ENCODE assay signal across 10 mouse cellular contexts in genomic region chr17:63970239-63970638, GRCm38 (mm10).
A peak's percentile ranks its signal among the peaks of the same experiment; 100 is the strongest.
DNase-seq lines count a peak whose midpoint lies in the region; ATAC-seq and TF ChIP-seq lines count a peak whose summit lies in the region.
"Had no signal": no experiment of that assay in that cellular context is flagged by ENCODE, and none has a peak within 500 bp of the region (broad histone marks: within the 10 kb centered on the region; RNA-seq: fewer than 3 reads in every experiment).

No protein-coding gene starts in this region.

- H3K36me3 ChIP-seq in heart, embryonic 13.5 days = peaks cover 7% of the 10 kb centered on the region; the same call in 1 of the 2 replicates
- 0 out of 2 replicates have a peak, but pooled peaks cover 4% of the 10 kb centered on the region for H3K36me3 ChIP-seq in midbrain, embryonic 13.5 days
- no peaks in the 10 kb centered on the region for H3K36me3 ChIP-seq in midbrain, embryonic 11.5 days (ENCODE audit: control insufficient read depth, insufficient read depth, low read length)
- H3K36me3 ChIP-seq in liver, embryonic 13.5 days = no peaks in the 10 kb centered on the region

- peaks cover 45% of the 10 kb centered on the region for H3K4me1 ChIP-seq in heart, embryonic 13.5 days
- H3K4me1 ChIP-seq in midbrain, embryonic 13.5 days (replicated peaks) = peaks cover 16% of the 10 kb centered on the region
- H3K4me1 ChIP-seq in midbrain, embryonic 11.5 days (ENCODE audit: control insufficient read depth, insufficient read depth, low read length) = no peaks in the 10 kb centered on the region; the same call in 1 of the 2 replicates
- H3K4me1 ChIP-seq in liver, embryonic 13.5 days (replicated peaks) = peaks cover 52% of the 10 kb centered on the region
- H3K4me1 ChIP-seq in olfactory bulb, adult 2 months (ENCODE audit: control insufficient read depth, insufficient read depth, low read length) = peaks cover 3% of the 10 kb centered on the region

- H3K27ac ChIP-seq in heart, embryonic 13.5 days (replicated peaks) = peak overlapping the region; percentile 46
- H3K27ac ChIP-seq in midbrain, embryonic 13.5 days = peak overlapping the region; percentile 64
- no peak overlapping the region for H3K27ac ChIP-seq in midbrain, embryonic 11.5 days (ENCODE audit: low read depth, low read length)
- peak overlapping the region; percentile 23 for H3K27ac ChIP-seq in liver, embryonic 13.5 days
- peak overlapping the region; percentile 16; the same call in 1 of the 2 replicates for H3K27ac ChIP-seq in olfactory bulb, adult 2 months (ENCODE audit: insufficient read depth, low read depth, low read length)

- TF ChIP-seq CTCF in olfactory bulb, adult 2 months (IDR thresholded peaks at IDR 0.05; ENCODE audit: insufficient read depth, low read depth, low read length) = no peak

- no peaks in the 10 kb centered on the region for H3K27me3 ChIP-seq in heart, embryonic 13.5 days (replicated peaks)
- no peaks in the 10 kb centered on the region for H3K27me3 ChIP-seq in midbrain, embryonic 13.5 days
- no peaks in the 10 kb centered on the region for H3K27me3 ChIP-seq in midbrain, embryonic 11.5 days (ENCODE audit: control insufficient read depth, insufficient read depth, low read length)
- H3K27me3 ChIP-seq in liver, embryonic 13.5 days = no peaks in the 10 kb centered on the region

- no peaks in the 10 kb centered on the region for H3K9me3 ChIP-seq in heart, embryonic 13.5 days
- no peaks in the 10 kb centered on the region for H3K9me3 ChIP-seq in midbrain, embryonic 13.5 days
- H3K9me3 ChIP-seq in midbrain, embryonic 11.5 days (ENCODE audit: control insufficient read depth, low read length) = no peaks in the 10 kb centered on the region
- H3K9me3 ChIP-seq in liver, embryonic 13.5 days (replicated peaks) = no peaks in the 10 kb centered on the region

- no peak overlapping the region for H3K4me3 ChIP-seq in heart, embryonic 13.5 days
- H3K4me3 ChIP-seq in midbrain, embryonic 13.5 days (replicated peaks) = no peak overlapping the region
- H3K4me3 ChIP-seq in midbrain, embryonic 11.5 days (ENCODE audit: low read depth, low read length) = no peak overlapping the region
- H3K4me3 ChIP-seq in liver, embryonic 13.5 days (replicated peaks) = no peak overlapping the region
- H3K4me3 ChIP-seq in olfactory bulb, adult 2 months (ENCODE audit: insufficient read depth, low read depth, low read length) = no peak overlapping the region

- no peak for DNase-seq in heart, adult 18-20 months
- no peak for DNase-seq in midbrain, embryonic 11.5 days (ENCODE audit: low spot score, missing footprints)
- peak; percentile 30 for DNase-seq in liver, embryonic 13.5 days
- no peak for DNase-seq in gastrocnemius, adult 18-20 months (ENCODE audit: low spot score)
- DNase-seq in layer of hippocampus, adult 8-10 months (ENCODE audit: low spot score in 2 of 2) = no peak
- DNase-seq: kidney, postnatal 10 days had no signal

- 0 out of 2 replicates have a peak overlapping the region, but pooled peaks have one; percentile 24 for H3K9ac ChIP-seq in heart, embryonic 13.5 days
- 0 out of 2 replicates have a peak overlapping the region, but pooled peaks have one; percentile 39 for H3K9ac ChIP-seq in midbrain, embryonic 13.5 days (replicated peaks)
- no peak overlapping the region for H3K9ac ChIP-seq in midbrain, embryonic 11.5 days (ENCODE audit: low read length)
- H3K9ac ChIP-seq in liver, embryonic 13.5 days = no peak overlapping the region

- no peak; the same call in 1 of the 2 replicates for ATAC-seq in heart, embryonic 13.5 days (ENCODE audit: extremely low read depth, insufficient number of reproducible peaks, low FRiP score, low TSS enrichment)
- peak; percentile 62 for ATAC-seq in midbrain, embryonic 13.5 days
- no peak for ATAC-seq in midbrain, embryonic 11.5 days (ENCODE audit: low FRiP score)
- ATAC-seq in liver, embryonic 13.5 days (ENCODE audit: low read depth) = peak; percentile 57
- ATAC-seq: forebrain, embryonic 16.5 days had no signal

- no peak overlapping the region for H3K4me2 ChIP-seq in heart, embryonic 13.5 days
- H3K4me2 ChIP-seq in midbrain, embryonic 13.5 days (replicated peaks) = no peak overlapping the region
- no peak overlapping the region for H3K4me2 ChIP-seq in midbrain, embryonic 11.5 days
- H3K4me2 ChIP-seq in liver, embryonic 13.5 days = no peak overlapping the region

- TF ChIP-seq POLR2A in olfactory bulb, adult 2 months (IDR thresholded peaks at IDR 0.05; ENCODE audit: insufficient read depth, low read depth, low read length) = no peak

- 11% methylated on average over 5 of the region's 5 CpGs for WGBS in heart, embryonic 13.5 days
- 38% methylated on average over 5 of the region's 5 CpGs for WGBS in midbrain, embryonic 13.5 days
- WGBS in midbrain, embryonic 11.5 days = 49% methylated on average over 5 of the region's 5 CpGs
- WGBS in liver, embryonic 13.5 days (ENCODE audit: insufficient replicate concordance) = 13% methylated on average over 5 of the region's 5 CpGs
- 41% methylated on average over 5 of the region's 5 CpGs for WGBS in olfactory bulb, adult 2 months

Comparison
In these comparisons a context has a peak if more than half of its experiments do, and no peak if none do; other contexts are left out.
1. ATAC-seq: peak in midbrain, embryonic 13.5 days (single experiment) and liver, embryonic 13.5 days (single experiment); none in heart, embryonic 13.5 days (single experiment) and midbrain, embryonic 11.5 days (single experiment).
2. H3K9ac ChIP-seq: peak in heart, embryonic 13.5 days (single experiment) and midbrain, embryonic 13.5 days (single experiment); none in midbrain, embryonic 11.5 days (single experiment) and liver, embryonic 13.5 days (single experiment).